Mouse (Mus musculus) cerebellum, adult (tissue): Measurements from ENCODE around the gene Acot2.
"Not testable (repeated sequence)": the region's sequence is repeated elsewhere in the genome, so short reads cannot be mapped to it uniquely, and the experiment has no call there.

Experiments used
- ATAC-seq: cut with Nextera tagmentation; 2 replicates; pipeline ENCODE4 v1.9.2; 2017; ENCODE audit warnings: mild to moderate bottlenecking, moderate library complexity, mixed read lengths; ENCODE audit not compliant: insufficient number of reproducible peaks, low FRiP score, low TSS enrichment

Acot2 gene

GRCm38 (mm10) chr12:84030659-84031332 is 43.1 kb downstream of the Acot2 start:
- ATAC-seq, result peak; percentile 80; the same call in 1 of the 2 replicates

- no peak for ATAC-seq
Measured at GRCm38 (mm10) chr12:84032854-84033253, 45.2 kb downstream of the Acot2 start.

- not testable (repeated sequence) for ATAC-seq
Measured at GRCm38 (mm10) chr12:84033302-84033701, 45.6 kb downstream of the Acot2 start.

- ATAC-seq, result no peak
Measured at GRCm38 (mm10) chr12:84034108-84034507, 46.4 kb downstream of the Acot2 start.

GRCm38 (mm10) chr12:84038241-84038640 is 50.6 kb downstream of the Acot2 start, which contains the start of gene Acot4:
Gene Acot4, plus strand, starts transcription at chr12:84038379.
- ATAC-seq, result 0 out of 2 replicates have a peak, but pooled peaks have one; percentile 45

GRCm38 (mm10) chr12:84038691-84039111 is 51.0 kb downstream of the Acot2 start, which contains the start of gene Gm49366:
Gene Gm49366, plus strand, starts transcription at chr12:84038935.
- ATAC-seq, result peak; percentile 52; the same call in 1 of the 2 replicates

- ATAC-seq, result no peak
Measured at GRCm38 (mm10) chr12:84042248-84042647, 54.6 kb downstream of the Acot2 start.
